Mouse (Mus musculus) adrenal gland, postnatal 0 days (tissue): ENCODE measurements around the gene Catsper3. TPM values are rescaled to one million over a fixed set of nuclear protein-coding genes. Genes with fewer than 3 reads are reported as not detected.

Experiments
- polyA plus RNA-seq: library from polyadenylated mRNA; unstranded; fragments of >200 nt; fragmentation: Nextera tagmentation; extraction: Ambion mirVana; gene quantifications from 2 replicates; pipeline ENCODE4 v1.2.1, GENCODE M21; 2015

The Catsper3 gene
- polyA plus RNA-seq = 0.16 and 0.17 TPM in 2 replicates

GRCm38 (mm10) chr13:55784268-55784667 is at the start of gene Catsper3:
Catsper3 (plus strand) TSS chr13:55784568.

GRCm38 (mm10) chr13:55836142-55836625 is 51.8 kb downstream of the Catsper3 start, which contains the start of gene Pitx1:
Pitx1 (minus strand) TSS chr13:55836192.

Other genes starting within 250 kb of the Catsper3 start
- gene Ddx41, start 247.9 kb upstream of the Catsper3 start, polyA plus RNA-seq = 39.5 and 45.1 TPM in 2 replicates
- gene Fam193b, start 213.4 kb upstream of the Catsper3 start, polyA plus RNA-seq = 17.9 and 21.7 TPM in 2 replicates
- 89.2 and 133 TPM in 2 replicates for gene Tmed9, start 210.8 kb upstream of the Catsper3 start, polyA plus RNA-seq
- gene B4galt7, start 184.7 kb upstream of the Catsper3 start, polyA plus RNA-seq = 20.5 and 21.5 TPM in 2 replicates
- gene Caml, start 161.6 kb upstream of the Catsper3 start, polyA plus RNA-seq = 62.8 and 62.9 TPM in 2 replicates
- gene Ddx46, start 149.5 kb upstream of the Catsper3 start, polyA plus RNA-seq = 13.0 and 17.6 TPM in 2 replicates
- 29.4 and 31.3 TPM in 2 replicates for gene B230219D22Rik, start 91.4 kb upstream of the Catsper3 start, polyA plus RNA-seq
- gene Txndc15, start 69.9 kb upstream of the Catsper3 start, polyA plus RNA-seq = 107 and 125 TPM in 2 replicates
- gene Pcbd2, start 57.2 kb upstream of the Catsper3 start, polyA plus RNA-seq = 96.1 and 103 TPM in 2 replicates
- gene Pitx1, start 51.6 kb downstream of the Catsper3 start, polyA plus RNA-seq = 0.07 and 0.08 TPM in 2 replicates